Mouse (Mus musculus) limb, embryonic 14.5 days (tissue): Measurements from ENCODE around the gene Heatr4. TPM values are rescaled to one million over a fixed set of nuclear protein-coding genes. Genes with fewer than 3 reads are reported as not detected.
"Not testable (repeated sequence)": the region's sequence is repeated elsewhere in the genome, so short reads cannot be mapped to it uniquely, and the experiment has no call there.

Experiments used
- ATAC-seq: fragments of 200-750 bp; cut with Nextera tagmentation; 2 replicates; pipeline ENCODE4 v1.8.0; 2017; ENCODE audit warnings: low read depth, moderate number of reproducible peaks, moderate TSS enrichment; ENCODE audit not compliant: low FRiP score
- DNase-seq: peaks from one replicate; pipeline ENCODE4 v3.0.0-alpha.2; 2015; ENCODE audit warnings: low spot score
- H3K27ac ChIP-seq: fragments of 300-500 bp; sonication (generic); replicated peaks from 2 replicates; pipeline ENCODE4 v1.5.1; 2014; ENCODE audit warnings: low read depth, mild to moderate bottlenecking, low read length, moderate library complexity, mixed read lengths
- H3K27me3 ChIP-seq: fragments of 300-500 bp; sonication (generic); 2 replicates; pipeline ENCODE4 v1.6.1; 2014; ENCODE audit warnings: low read length, mixed read lengths; ENCODE audit not compliant: control insufficient read depth, insufficient read depth
- H3K36me3 ChIP-seq: fragments of 300-500 bp; sonication (generic); 2 replicates; pipeline ENCODE4 v1.6.1; 2014; ENCODE audit warnings: mild to moderate bottlenecking, low read length, moderate library complexity, mixed read lengths; ENCODE audit not compliant: control insufficient read depth, insufficient read depth
- H3K4me1 ChIP-seq: fragments of 300-500 bp; sonication (generic); 2 replicates; pipeline ENCODE4 v1.6.1; 2014; ENCODE audit warnings: antibody characterized with exemption, low read length, mixed read lengths; ENCODE audit not compliant: control insufficient read depth, insufficient read depth
- H3K4me2 ChIP-seq: fragments of 300-500 bp; sonication (generic); replicated peaks from 2 replicates; pipeline ENCODE4 v1.6.1; 2014; ENCODE audit warnings: low read depth, mild to moderate bottlenecking, low read length, moderate library complexity; ENCODE audit not compliant: severe bottlenecking
- H3K4me3 ChIP-seq: fragments of 300-500 bp; sonication (generic); replicated peaks from 2 replicates; pipeline ENCODE4 v1.5.1; 2014; ENCODE audit warnings: low read length
- H3K9ac ChIP-seq: fragments of 300-500 bp; sonication (generic); 2 replicates; pipeline ENCODE4 v1.6.1; 2014; ENCODE audit warnings: mild to moderate bottlenecking, low read depth, low read length, moderate library complexity; ENCODE audit not compliant: severe bottlenecking
- H3K9me3 ChIP-seq: fragments of 300-500 bp; sonication (generic); 2 replicates; pipeline ENCODE4 v1.6.1; 2016; ENCODE audit warnings: low read length; ENCODE audit not compliant: control insufficient read depth
- POLR2A ChIP-seq: fragments of 200-500 bp; IDR thresholded peaks from 2 replicates; pipeline ENCODE4 v1.8.0; 2012; ENCODE audit warnings: inconsistent platforms, mild to moderate bottlenecking, moderate library complexity, borderline replicate concordance; ENCODE audit not compliant: insufficient read depth, insufficient read length; ENCODE audit errors: extremely low read depth
- WGBS: fragments of 180-500 bp; shearing (Covaris S2); extraction: QIAGEN DNeasy Blood & Tissue Kit; methylation state at CpG from one replicate; pipeline ENCODE4 v1.1.7; 2014; 5-methylcytosine and 5-hydroxymethylcytosine counted together
- polyA plus RNA-seq, 2 experiments: library from polyadenylated mRNA; depleted of rRNA in 1 of 2; stranded (reverse) in 1 of 2; unstranded in 1 of 2; fragments of >200 nt; fragmentation: Nextera tagmentation in 1 of 2; extraction: Ambion mirVana in 1 of 2; gene quantifications; 2 replicates each; pipeline versions ENCODE4 v1.2.1 to v1.2.3; 2012 to 2014

Heatr4 gene
- polyA plus RNA-seq, 2 experiments, result 0.03 TPM; not detected in 1

GRCm38 (mm10) chr12:83941938-83942337, 42.7 kb downstream of the Heatr4 start:
- Histone ChIP-seq H3K4me1 (no peaks in the 10 kb centered on the region), H3K4me2 (no peak overlapping the region), H3K36me3 (no peaks in the 10 kb centered on the region), H3K27ac (no peak overlapping the region), H3K27me3 (no peaks in the 10 kb centered on the region), H3K9ac (no peak overlapping the region), H3K4me3 (no peak overlapping the region), H3K9me3 (no peaks in the 10 kb centered on the region)
- no peak for TF ChIP-seq POLR2A
- 80% methylated on average over 3 of the region's 3 CpGs for WGBS
- no peak for DNase-seq
- ATAC-seq, result no peak

DNA sequence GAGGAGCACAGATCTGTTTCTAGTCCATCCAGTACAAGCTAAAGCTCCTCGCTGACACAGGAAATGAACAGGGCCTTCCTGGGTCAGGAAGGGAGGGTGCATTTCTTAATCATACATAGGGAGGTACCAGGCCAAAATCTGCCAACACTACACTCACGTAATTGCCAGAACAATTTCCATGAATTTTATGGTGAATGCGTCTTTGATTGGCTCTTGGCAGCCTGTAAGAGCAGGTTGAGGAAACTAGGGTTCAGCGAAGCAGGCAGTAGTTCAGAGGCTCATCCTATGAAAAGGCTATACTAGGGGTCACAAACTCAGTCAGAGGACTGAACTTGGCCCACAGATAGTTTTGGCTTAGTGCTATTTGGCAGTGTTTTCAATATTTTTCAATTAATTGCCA, 44.6 kb downstream of the Heatr4 start:
- H3K4me2 ChIP-seq, result no peak overlapping the region
- WGBS, result 69% methylated on average over 4 of the region's 4 CpGs
- ATAC-seq (no peak), DNase-seq (no peak)
- no peaks in the 10 kb centered on the region for H3K36me3 ChIP-seq
- H3K4me1 ChIP-seq, result no peaks in the 10 kb centered on the region
- H3K27ac ChIP-seq, result no peak overlapping the region
- H3K9ac ChIP-seq, result no peak overlapping the region
- no peaks in the 10 kb centered on the region for H3K9me3 ChIP-seq
- H3K4me3 ChIP-seq, result no peak overlapping the region
- no peak for TF ChIP-seq POLR2A
- H3K27me3 ChIP-seq, result no peaks in the 10 kb centered on the region

GRCm38 (mm10) chr12:83939332-83939731, 45.3 kb downstream of the Heatr4 start:
- H3K36me3 ChIP-seq, result no peaks in the 10 kb centered on the region
- H3K9me3 ChIP-seq, result no peaks in the 10 kb centered on the region; the same call in 1 of the 2 replicates
- H3K9ac ChIP-seq, result no peak overlapping the region
- H3K4me2 ChIP-seq, result no peak overlapping the region
- WGBS, result 73% methylated on average over 2 of the region's 2 CpGs
- H3K27me3 ChIP-seq, result no peaks in the 10 kb centered on the region
- ATAC-seq (no peak), DNase-seq (no peak)
- H3K4me1 ChIP-seq, result no peaks in the 10 kb centered on the region
- no peak for TF ChIP-seq POLR2A
- no peak overlapping the region for H3K27ac ChIP-seq
- no peak overlapping the region for H3K4me3 ChIP-seq

- H3K9ac ChIP-seq, H3K4me2 ChIP-seq, H3K27ac ChIP-seq, ATAC-seq, H3K9me3 ChIP-seq, H3K4me1 ChIP-seq, H3K27me3 ChIP-seq, DNase-seq, H3K36me3 ChIP-seq, H3K4me3 ChIP-seq: not testable (repeated sequence)
- WGBS, result 57% methylated on average over 1 of the region's 1 CpGs
Observed at GRCm38 (mm10) chr12:83938592-83938991, 46.1 kb downstream of the Heatr4 start.

DNA sequence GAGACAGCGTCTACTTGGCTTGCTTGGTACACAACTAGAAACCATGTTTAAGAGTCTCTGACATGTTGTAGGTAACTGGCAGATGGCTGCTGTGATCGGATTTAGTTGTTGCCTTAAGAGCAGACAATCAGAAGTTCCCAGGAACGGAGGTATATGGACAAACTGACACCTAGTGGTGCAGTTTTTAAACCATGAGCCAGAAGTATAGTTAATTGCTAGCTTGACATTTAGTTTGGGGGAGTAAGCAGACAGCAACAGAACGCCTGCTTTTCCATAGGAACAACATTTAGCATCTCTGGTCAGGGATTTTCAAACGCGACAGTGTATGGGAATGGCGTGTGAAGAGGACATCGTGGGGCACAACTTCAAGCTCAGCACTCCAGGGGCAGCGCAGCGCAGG, 47.1 kb downstream of the Heatr4 start:
- no peak for TF ChIP-seq POLR2A
- H3K4me1 ChIP-seq, result no peaks in the 10 kb centered on the region
- no peak overlapping the region for H3K9ac ChIP-seq
- no peaks in the 10 kb centered on the region for H3K27me3 ChIP-seq
- DNase-seq (no peak), ATAC-seq (no peak)
- 65% methylated on average over 10 of the region's 10 CpGs for WGBS
- H3K36me3 ChIP-seq, result no peaks in the 10 kb centered on the region
- H3K27ac ChIP-seq, result no peak overlapping the region
- H3K4me3 ChIP-seq, result no peak overlapping the region
- H3K4me2 ChIP-seq, result no peak overlapping the region
- no peaks in the 10 kb centered on the region; the same call in 1 of the 2 replicates for H3K9me3 ChIP-seq

DNA sequence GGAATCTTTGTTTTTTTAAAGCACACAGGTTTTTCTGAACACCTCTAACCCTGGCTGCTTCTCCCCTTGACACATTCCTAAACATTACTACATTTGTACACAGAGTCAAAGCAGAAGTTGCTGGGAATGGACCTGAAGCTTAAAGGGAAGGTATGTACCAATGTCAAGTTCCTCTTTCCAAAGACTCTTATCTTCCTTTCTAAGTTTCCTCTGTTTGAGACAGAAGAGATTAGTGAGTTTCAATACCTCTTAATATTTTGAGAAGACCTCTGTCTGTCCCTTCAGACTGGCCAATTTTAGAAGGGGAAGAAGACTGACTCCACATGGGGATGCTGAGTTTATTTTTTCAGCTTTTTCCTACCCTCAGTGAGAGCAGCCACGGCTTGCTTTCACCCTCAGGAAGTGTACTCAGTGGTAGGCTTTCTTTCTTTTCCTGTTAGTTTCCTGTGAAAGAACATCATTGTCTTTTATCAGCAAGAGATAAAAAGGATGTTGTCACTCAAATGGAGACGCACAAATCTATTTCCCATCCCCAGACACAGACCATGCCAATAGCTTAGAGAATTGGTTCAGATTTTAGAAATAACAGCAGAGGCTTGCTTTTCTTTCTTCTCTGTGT, 55.4 kb downstream of the Heatr4 start:
- 61% methylated on average over 2 of the region's 2 CpGs for WGBS
- Histone ChIP-seq H3K9ac (no peak overlapping the region), H3K4me2 (no peak overlapping the region), H3K36me3 (no peaks in the 10 kb centered on the region), H3K4me3 (no peak overlapping the region), H3K27me3 (no peaks in the 10 kb centered on the region), H3K27ac (no peak overlapping the region), H3K9me3 (no peaks in the 10 kb centered on the region), H3K4me1 (0 out of 2 replicates have a peak, but pooled peaks cover 2% of the 10 kb centered on the region)
- no peak for TF ChIP-seq POLR2A
- no peak for DNase-seq
- ATAC-seq, result no peak
